Mouse (Mus musculus): ENCODE data around the gene Usp38.
A peak's percentile ranks its signal among the peaks of the same experiment; 100 is the strongest.
"Not testable (repeated sequence)": the region's sequence is repeated elsewhere in the genome, so short reads cannot be mapped to it uniquely, and the experiment has no call there.

Usp38 gene

DNA sequence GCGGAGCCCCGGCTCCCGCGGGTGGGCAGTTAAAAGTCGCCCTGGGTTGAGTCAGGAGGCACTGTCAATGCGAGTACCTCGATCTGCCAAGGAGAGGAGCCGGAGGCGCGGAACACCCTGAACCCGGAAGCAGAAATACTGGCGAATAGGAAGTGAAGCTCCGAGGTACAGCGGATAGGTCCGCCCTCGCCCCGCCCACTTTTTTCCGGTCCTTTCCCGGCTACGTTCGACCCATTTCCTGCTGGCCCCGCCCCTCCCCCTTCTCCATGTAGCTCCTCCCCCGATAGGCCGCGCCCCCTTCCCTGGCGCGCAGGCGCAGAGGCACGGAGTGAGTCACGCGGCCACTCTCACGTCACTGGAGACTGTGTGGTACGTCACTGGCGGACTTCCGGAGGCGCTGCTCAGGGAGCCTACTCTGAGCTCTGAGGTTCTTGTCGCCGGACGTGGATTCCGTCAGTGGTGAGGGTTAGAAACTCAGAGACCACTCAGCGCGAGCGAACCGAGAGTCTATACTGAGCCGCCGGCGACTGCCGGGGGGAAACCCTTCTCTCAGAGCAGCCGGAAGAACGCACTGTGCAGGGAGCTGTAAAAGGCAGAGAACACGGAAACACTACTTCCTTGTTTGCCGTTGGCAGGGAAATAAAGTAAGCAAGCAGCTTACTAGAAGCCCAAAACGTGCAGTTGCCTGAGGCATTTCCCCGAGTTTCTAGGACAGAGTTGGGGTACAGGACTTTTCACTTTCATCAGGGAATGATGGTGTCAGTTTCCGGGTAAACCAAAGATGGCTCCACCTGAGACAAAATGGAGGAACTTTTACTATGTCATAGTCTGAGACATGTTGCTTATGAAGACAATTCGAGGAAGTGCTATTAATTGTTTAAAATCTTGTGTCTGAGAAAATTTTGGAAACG is at the start of gene Usp38:
Gene Usp38 (minus strand): TSS at position 140 of the 911 bp plus-strand sequence.
- peak; percentile 98 for DNase-seq (ENCODE audit: low spot score)

DNA sequence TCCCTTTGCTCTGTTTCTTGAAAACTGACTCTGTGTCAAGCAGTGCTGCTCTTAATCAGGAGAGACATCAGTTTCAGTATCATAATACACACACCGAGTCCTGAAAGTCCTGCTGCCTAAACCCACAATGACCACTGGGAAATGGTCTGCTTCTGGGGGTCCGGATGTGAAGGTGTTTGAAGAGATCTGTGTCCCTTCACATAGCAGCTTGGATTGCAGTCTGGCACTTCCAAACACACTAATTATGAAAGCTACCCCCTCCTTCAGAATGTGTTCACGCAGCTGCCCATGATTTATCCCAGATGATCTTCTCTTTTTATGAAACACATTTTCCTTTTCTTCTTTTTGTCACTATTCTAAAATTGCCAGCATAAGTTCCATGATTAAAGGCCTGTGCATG is 47.8 kb upstream of the Usp38 start:
- DNase-seq (ENCODE audit: low spot score) = peak; percentile 19

DNA sequence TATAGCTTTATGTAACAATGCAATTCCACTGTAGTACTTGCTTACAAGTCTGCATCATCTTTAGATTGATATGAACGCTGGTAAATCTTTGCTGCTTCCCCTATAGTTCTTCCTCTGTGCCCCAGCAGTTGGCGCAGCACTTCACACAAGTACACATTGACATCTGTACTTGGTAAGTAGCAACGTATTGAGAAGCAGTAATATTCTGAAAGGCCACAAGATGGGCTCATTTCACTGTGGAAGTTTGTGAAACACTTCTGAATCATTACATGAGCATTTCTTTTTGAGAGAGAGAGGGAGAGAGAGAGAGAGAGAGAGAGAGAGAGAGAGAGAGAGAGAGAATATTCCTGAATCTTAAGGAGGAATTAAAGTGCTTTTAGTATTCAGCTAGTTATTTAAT is 47.2 kb upstream of the Usp38 start:
- peak; percentile 12 for DNase-seq (ENCODE audit: low spot score)

DNA sequence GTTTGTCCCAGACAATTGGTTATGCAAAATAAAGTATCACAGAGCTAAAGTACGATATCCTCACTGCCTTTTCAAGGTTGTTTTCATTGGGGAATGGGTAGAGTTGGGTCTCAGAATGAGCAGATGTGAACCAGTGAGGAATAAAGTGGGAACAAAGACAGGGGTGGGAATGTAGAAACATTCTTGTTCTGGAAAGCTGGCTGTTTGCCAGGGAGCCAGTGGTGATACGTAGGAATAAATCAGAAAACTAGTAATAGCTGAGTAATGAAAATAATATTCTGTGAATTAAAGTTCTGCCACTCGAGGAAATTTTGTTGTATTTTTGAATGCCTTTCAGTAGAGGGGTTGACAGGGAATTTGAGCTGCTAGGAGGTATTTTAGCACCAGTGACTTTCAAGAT is 29.5 kb upstream of the Usp38 start:
- DNase-seq (ENCODE audit: low spot score) = no peak

DNA sequence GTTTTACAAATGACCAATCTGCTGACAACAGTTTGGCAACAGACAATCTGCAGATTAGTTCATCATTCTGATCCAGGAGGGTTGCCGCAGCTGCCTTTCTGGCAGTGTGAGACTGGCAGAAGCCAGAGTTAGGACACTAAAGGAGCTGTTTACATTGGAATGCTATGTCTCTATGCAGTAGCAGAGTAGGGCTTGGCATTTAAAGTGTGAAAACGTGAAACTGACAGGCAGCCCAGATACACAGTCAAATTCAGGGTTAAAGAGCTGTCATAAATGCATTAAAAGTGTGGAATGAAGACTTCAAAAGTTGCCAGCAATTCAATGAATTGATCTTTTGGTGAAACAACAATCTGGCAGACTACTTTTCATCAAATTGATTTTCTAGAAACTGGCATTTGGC is 13.3 kb upstream of the Usp38 start:
- no peak for DNase-seq (ENCODE audit: low spot score)

DNA sequence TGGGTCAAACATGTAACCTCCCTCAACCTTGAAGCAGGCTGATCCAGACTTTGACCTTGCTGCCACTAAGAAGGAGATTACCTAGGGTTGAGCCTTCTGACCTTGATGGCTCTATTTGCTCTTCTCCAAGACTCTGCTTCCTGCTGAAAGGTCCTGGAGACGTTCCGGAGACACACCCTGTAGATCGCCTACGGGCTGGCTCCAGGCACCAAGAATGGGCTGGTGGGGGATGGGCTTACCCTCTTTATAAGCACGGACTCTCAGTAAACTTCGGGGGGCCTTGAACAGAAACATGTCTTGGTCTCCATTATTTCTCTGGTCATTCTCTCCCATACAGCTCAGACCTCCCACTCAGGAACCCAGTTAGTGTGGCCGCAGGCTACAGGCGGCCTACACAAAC is 2.8 kb upstream of the Usp38 start:
- not testable (repeated sequence) for DNase-seq (ENCODE audit: low spot score)

DNA sequence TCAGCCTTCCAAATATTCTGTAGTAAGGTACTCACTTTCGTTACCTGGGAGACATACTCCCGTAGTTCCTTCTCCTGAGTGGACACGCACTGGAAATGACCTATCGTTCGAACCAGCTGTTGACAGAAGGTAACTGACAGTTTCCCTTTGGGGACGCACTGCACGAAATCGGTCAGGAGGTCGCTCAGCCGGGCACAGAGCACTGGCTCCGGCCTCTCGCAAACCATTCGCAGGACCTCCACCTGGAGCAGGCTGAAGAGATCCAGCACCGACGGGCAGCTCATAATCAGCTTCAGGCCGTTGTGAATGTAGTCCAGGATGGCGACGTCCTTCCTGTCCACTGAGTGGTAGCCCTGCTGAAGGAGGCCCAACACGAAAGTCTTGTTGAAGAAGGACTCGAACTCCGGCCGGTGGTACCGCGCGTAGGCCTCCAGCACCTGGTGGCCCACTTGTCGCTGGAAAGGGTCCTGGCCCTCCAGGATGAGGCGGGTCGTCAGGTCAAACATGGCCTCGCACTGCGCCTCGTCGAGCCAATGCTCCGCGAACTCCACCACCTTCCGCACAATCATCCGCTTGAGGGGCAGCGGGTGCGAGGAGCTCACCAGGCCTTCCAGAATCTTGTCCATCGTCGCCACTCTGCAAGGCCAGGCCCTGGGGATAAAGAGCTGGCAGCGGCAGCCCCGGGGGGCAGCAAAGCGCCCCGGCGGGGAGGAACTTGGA is 757 bp downstream of the Usp38 start:
- DNase-seq (ENCODE audit: low spot score) = no peak

DNA sequence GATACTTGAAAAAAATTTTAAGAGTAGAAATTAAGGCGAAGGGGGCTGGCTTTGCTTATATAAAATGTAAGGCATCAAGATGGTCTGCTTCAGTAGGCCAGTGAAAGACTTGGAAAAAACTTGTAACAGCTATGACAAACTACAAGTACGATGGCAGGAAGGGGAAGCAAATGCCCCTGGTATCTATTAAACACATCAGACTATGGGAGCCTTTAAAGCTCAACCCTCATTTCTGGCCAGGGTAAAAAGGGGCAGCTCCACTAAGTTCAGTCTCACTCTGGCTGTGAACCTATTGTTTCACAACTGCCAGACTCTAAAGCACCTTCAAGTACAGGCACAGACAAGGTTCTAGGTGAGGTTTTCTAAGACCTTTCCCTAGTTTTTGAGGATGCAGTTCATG is 2.0 kb downstream of the Usp38 start:
- DNase-seq (ENCODE audit: low spot score) = no peak

DNA sequence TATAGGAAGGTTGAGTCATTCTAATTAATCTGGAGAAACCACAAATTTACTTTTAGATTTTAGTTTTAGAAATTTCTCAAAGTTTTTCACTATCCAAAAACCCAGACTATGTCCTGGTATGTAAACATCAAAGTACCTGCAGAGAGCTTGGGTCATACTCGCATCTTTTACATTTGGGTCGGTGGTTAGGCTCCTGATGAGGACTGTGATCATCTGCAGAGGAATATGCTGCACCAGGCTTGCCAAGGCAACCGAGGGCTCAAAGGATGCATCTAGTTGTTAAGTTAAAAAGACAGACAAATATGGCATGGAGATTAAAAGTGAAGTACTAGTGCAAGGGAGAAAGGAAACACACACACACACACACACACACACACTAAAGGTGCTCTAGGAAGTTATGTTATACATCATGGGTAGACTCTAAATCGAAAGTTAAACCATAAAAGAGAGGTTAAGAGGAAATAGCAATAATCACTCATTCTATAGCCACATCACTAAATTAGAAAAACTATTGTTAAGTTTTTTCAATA is 2.6 kb downstream of the Usp38 start:
- no peak for DNase-seq (ENCODE audit: low spot score)

DNA sequence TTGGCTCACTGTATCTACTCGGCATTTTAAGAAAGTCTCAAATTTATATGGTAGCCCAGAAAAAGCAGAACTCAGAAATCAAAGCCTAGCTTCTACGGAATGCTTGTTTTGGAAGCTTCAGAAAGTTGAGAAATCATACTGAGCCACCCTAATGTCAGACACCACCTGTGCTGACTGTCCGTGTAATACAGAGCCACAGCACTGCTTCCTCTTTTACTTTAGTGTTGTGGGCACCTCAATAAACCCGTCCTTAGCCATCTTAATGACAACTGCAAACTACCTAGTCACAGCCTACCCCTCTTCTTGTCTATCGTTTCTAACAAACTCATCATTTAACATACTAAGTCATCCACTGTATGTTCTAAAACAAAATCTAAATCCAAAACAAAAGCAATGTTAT is 4.3 kb downstream of the Usp38 start:
- no peak for DNase-seq (ENCODE audit: low spot score)

DNA sequence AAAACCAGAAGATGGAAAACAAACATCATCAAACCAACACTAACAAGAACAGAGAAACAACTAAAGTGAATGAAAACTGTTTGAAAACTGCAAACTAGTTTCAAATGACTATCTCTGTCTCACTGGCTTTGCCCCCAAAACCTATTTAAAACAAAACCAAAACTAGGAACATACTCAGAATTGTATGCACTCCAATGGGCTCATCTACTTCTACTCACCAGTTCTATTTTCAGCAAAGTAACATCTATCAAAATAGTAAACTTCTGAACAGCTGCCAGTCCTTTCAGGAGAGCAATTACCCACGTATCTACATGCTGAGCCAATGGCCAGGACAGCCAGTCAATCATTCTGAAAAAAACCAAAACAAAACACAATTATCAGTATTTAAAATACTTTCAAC is 9.6 kb downstream of the Usp38 start:
- DNase-seq (ENCODE audit: low spot score) = no peak

DNA sequence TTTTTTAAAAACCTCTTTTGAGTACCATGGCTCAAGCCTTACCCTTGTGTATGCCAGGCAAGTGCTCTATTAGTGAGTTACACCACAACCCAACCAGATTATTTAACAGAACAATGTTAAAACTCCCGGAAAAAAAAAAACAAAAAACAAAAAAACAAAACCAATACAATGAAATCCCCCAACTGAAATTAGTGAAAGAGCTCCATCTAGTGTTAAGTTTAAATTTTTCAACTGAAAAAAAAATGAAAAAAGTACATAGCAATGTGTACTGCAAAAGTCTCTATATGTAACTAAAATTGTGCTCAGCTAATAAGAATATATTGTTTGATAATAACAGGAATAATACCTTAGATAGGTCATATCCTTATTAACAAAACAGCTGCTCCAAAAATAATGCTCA is 18.1 kb downstream of the Usp38 start:
- DNase-seq (ENCODE audit: low spot score) = no peak

DNA sequence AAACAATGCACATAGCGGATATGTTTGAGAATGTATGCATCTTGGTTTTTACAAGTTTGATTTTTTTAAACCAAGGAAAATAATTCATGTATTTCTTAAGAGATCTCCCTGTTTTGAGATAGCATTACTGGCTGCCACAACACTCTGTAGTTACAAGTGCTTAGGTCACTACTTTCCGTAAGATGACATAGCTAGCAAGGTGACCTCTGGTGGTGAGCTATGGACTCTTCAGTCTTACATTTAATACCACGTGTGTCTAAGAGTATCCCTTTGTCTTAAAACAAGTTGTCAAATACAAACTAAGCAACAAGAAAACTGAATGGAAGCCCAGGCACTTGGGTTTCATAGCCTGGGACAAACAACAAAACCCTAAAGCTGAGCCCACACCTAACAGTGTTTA is 22.8 kb downstream of the Usp38 start:
- DNase-seq (ENCODE audit: low spot score) = peak; percentile 62

DNA sequence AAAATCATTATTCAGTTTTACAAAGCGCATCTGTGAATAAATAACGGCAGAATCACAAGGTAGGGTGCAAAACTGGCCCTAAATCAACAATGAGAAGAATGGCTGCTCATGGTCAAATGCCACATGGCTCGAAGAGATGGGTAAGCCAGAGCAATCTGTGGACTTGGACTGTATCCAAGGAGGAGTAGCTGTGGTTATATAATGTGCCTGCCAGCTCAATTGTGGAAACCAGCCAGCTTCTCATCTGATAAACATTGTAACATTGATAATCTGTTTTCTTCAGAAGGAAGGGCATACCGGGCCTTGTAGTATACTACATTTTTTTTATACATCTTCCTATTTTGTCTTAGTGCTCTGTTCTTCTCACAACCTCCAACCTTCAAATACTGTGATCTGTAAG is 31.9 kb downstream of the Usp38 start:
- DNase-seq (ENCODE audit: low spot score) = peak; percentile 32

DNA sequence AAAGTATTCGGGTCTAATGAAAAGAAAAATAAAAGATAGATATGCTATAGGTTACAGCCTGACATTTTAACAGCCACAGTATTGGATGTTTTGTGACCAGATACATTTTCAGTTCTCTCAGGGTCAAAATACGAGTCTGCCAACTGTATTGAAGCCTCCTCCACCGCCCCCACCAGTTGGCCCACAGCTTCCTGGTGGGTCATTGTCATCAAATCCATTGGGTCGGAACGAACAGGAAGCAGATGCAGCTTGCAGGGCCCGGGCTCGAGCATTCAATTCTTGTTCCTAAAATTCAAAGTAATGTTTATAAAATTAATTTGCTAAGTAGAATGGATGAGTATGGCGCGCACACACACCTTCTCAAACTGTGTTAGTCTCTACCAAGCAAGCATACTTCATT is 33.0 kb downstream of the Usp38 start:
- peak; percentile 23 for DNase-seq (ENCODE audit: low spot score)

DNA sequence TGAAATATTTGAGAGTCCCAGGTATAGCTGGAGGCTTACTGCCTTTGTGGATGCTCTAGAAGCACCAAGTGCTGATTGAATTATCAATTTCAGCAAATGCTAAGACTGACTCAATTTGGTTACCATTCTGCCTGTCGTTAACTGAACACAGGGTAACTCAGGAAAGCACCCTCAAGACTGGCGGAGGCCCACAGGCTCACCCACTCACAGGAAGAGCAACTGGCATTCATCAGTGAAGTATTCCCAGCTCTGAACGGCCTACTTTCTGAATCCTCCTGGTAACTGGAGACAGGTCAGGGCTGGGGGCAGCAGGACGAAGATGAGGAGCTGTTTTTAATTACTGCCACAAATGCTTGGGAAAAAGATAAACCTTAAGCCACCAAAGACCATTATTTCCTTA is 34.7 kb downstream of the Usp38 start:
- DNase-seq (ENCODE audit: low spot score) = no peak

DNA sequence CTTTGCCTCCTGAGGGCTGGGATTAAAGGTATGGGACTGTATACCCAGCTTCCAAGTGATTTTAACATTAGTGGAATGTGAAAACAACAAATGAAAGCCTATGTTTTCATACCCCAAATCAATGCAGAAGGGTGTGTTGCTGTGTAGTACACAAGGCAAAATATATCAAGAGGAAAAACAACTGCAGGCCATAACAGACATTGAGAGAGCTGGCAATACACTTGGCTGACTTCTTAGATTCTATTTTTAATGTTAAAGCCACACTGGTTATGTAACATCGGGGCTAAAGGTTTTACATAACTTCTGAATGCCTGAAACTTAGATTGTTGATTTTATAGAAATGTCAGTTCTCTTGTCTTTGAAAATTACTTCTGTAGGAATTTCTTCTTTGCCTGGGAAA is 37.5 kb downstream of the Usp38 start:
- DNase-seq (ENCODE audit: low spot score) = peak; percentile 20

DNA sequence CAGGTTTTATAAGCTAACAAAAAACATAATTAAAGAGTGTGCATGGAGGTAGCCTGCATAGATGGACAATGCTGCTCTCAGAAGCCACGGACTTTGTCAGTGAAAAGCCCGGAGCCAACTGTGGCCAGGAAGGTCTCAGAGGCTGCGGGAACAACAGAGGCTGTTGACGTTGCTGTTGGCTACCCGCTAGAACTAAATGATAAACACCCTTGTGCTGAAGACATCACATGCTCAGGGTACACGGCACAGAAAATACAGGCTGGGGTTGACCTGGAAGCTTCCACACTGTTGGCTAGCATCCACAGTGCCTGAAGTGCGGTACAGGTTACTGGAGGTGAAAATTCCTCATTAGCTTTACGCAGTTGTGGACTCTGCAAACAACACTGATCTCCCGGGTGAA is 43.6 kb downstream of the Usp38 start:
- no peak for DNase-seq (ENCODE audit: low spot score)

DNA sequence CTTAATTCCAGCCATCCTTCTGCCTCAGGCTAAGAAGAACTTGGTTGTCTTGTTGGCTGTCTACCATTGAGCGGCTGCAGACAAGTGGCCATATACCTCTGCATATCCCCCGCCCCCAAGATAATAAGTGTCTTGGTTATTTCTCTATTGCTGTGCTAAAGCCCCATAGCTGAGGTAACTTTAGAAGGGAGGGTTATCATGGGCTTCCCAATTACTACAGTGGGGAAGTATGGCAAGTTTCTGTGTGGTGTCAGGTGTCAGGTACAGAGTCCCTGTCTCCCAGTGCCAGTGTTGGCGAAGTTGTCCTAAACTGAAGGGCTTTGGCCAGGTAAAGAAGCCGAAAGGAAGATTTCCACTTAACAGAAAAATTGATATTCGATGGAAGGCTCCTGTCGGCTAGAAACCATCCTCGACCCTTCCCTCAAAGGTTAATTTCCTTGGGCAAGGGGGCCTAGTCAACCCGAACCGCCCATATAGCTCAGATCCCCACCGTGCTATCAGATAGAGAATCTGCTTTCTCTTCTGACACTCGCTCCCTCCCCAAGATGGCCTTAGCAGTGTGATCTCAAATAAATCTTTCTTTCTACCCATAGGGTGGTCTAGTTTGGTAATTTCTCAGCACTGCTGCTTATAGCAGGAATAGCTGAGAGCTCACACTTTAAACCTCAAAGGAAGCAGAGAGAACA is 44.6 kb downstream of the Usp38 start:
- no peak for DNase-seq (ENCODE audit: low spot score)

DNA sequence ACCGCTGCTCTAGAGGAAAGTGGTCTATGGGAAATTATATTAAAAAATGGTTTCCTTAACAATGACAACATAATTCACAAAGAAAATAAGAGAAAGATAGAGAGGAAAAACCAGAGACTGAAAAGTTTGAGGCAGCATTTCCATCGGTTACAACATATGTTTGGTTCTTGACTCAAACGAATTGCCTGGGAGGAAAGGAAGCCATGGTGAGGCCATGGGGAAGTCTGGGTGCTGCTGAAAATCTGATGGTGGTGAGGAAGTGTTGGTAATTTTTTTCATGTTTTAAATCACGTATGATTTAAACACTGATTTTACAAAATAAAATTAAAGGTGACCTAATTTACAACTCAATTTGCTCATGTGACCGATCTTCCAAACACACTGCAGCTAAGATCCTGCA is 45.3 kb downstream of the Usp38 start:
- DNase-seq (ENCODE audit: low spot score) = no peak

DNA sequence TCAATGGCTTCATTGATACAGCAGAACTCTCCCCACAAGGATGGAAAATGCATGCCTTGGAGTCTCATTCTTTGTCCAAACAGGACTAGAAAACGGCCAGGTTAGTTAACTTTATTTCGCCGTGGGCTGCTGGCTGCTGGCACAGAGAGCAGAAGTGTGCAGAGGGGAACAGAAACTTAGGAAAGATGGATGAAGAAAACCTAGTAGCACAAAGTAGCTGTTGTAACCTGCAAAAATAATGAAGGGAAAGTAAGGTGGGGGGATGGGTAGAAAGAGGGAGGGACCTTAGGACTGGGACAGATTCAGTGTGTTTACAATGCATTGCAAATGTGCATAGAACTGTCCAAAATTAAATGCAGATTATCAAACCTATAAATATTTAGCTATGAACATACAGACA is 51.6 kb downstream of the Usp38 start:
- no peak for DNase-seq (ENCODE audit: low spot score)

DNA sequence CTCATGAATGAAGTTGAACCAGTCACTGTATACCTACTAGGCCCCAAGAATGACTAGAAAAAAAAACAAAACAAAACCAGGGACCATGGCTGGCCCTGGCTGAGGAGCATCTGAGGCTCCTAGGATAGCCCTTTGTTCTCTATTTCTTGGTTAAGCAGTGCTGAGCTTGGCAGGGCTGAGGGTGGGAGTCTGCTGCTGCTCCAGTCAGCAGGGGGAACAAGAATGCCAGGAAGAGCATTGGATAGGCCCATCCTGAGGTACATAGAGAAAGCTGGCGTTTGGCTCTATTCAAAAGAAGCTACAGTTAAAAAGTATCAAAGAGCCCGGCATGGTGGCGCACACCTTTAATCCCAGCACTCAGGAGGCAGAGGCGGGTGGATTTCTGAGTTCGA is 52.1 kb downstream of the Usp38 start:
- no peak for DNase-seq (ENCODE audit: low spot score)
